Mouse (Mus musculus): ENCODE measurements around the gene Ccdc92. TPM values are rescaled to one million over a fixed set of nuclear protein-coding genes. Genes with fewer than 3 reads are reported as not detected.
A peak's percentile ranks its signal among the peaks of the same experiment; 100 is the strongest.

Gene Ccdc92
- polyA plus RNA-seq, 1 experiment = 6.9 TPM

- TF ChIP-seq CTCF (conservative IDR thresholded peaks at IDR 0.05; ENCODE audit: insufficient read depth, insufficient read length, low read depth, low read length) (no peak), POLR2A (IDR thresholded peaks at IDR 0.05; ENCODE audit: low read depth, low read length) (no peak)
- Histone ChIP-seq H3K4me1 (ENCODE audit: control insufficient read depth, insufficient read depth, low read length) (no peaks in the 10 kb centered on the region), H3K27ac (ENCODE audit: insufficient read depth, low read depth, low read length) (no peak overlapping the region), H3K27me3 (replicated peaks; ENCODE audit: control insufficient read depth, insufficient read depth, low read length) (no peaks in the 10 kb centered on the region), H3K4me3 (ENCODE audit: insufficient read depth, low read depth, low read length) (no peak overlapping the region), H3K36me3 (ENCODE audit: control insufficient read depth, insufficient read depth, low read length) (no peaks in the 10 kb centered on the region)
- 79% methylated on average over 18 of the region's 18 CpGs for WGBS
- DNase-seq = no peak
Observed at GRCm38 (mm10) chr5:124822128-124822894, 39.9 kb downstream of the Ccdc92 start.

GRCm38 (mm10) chr5:124817050-124817449, 45.2 kb downstream of the Ccdc92 start:
- Histone ChIP-seq H3K4me3 (ENCODE audit: insufficient read depth, low read depth, low read length) (no peak overlapping the region), H3K27me3 (replicated peaks; ENCODE audit: control insufficient read depth, insufficient read depth, low read length) (no peaks in the 10 kb centered on the region), H3K36me3 (ENCODE audit: control insufficient read depth, insufficient read depth, low read length) (no peaks in the 10 kb centered on the region), H3K27ac (ENCODE audit: insufficient read depth, low read depth, low read length) (no peak overlapping the region), H3K4me1 (ENCODE audit: control insufficient read depth, insufficient read depth, low read length) (no peaks in the 10 kb centered on the region)
- no peak for DNase-seq
- TF ChIP-seq POLR2A (IDR thresholded peaks at IDR 0.05; ENCODE audit: low read depth, low read length) (no peak), CTCF (conservative IDR thresholded peaks at IDR 0.05; ENCODE audit: insufficient read depth, insufficient read length, low read depth, low read length) (no peak)
- 81% methylated on average over 15 of the region's 15 CpGs for WGBS

GRCm38 (mm10) chr5:124814797-124815196, 47.4 kb downstream of the Ccdc92 start:
- WGBS = 38% methylated on average over 5 of the region's 5 CpGs
- no peak for DNase-seq
- Histone ChIP-seq H3K4me3 (ENCODE audit: insufficient read depth, low read depth, low read length) (no peak overlapping the region), H3K36me3 (ENCODE audit: control insufficient read depth, insufficient read depth, low read length) (no peaks in the 10 kb centered on the region), H3K27ac (ENCODE audit: insufficient read depth, low read depth, low read length) (no peak overlapping the region), H3K4me1 (ENCODE audit: control insufficient read depth, insufficient read depth, low read length) (no peaks in the 10 kb centered on the region), H3K27me3 (replicated peaks; ENCODE audit: control insufficient read depth, insufficient read depth, low read length) (no peaks in the 10 kb centered on the region)
- TF ChIP-seq POLR2A (IDR thresholded peaks at IDR 0.05; ENCODE audit: low read depth, low read length) = no peak
- TF ChIP-seq CTCF (conservative IDR thresholded peaks at IDR 0.05; ENCODE audit: insufficient read depth, insufficient read length, low read depth, low read length) = no peak

- TF ChIP-seq CTCF (conservative IDR thresholded peaks at IDR 0.05; ENCODE audit: insufficient read depth, insufficient read length, low read depth, low read length) = no peak
- no peak for TF ChIP-seq POLR2A (IDR thresholded peaks at IDR 0.05; ENCODE audit: low read depth, low read length)
- H3K4me3 ChIP-seq (ENCODE audit: insufficient read depth, low read depth, low read length) = no peak overlapping the region
- no peaks in the 10 kb centered on the region for H3K4me1 ChIP-seq (ENCODE audit: control insufficient read depth, insufficient read depth, low read length)
- H3K27ac ChIP-seq (ENCODE audit: insufficient read depth, low read depth, low read length) = no peak overlapping the region
- WGBS = 80% methylated on average over 12 of the region's 12 CpGs
- no peaks in the 10 kb centered on the region for H3K36me3 ChIP-seq (ENCODE audit: control insufficient read depth, insufficient read depth, low read length)
- no peaks in the 10 kb centered on the region for H3K27me3 ChIP-seq (replicated peaks; ENCODE audit: control insufficient read depth, insufficient read depth, low read length)
- no peak for DNase-seq
Observed at GRCm38 (mm10) chr5:124812466-124812865, 49.8 kb downstream of the Ccdc92 start.

DNA sequence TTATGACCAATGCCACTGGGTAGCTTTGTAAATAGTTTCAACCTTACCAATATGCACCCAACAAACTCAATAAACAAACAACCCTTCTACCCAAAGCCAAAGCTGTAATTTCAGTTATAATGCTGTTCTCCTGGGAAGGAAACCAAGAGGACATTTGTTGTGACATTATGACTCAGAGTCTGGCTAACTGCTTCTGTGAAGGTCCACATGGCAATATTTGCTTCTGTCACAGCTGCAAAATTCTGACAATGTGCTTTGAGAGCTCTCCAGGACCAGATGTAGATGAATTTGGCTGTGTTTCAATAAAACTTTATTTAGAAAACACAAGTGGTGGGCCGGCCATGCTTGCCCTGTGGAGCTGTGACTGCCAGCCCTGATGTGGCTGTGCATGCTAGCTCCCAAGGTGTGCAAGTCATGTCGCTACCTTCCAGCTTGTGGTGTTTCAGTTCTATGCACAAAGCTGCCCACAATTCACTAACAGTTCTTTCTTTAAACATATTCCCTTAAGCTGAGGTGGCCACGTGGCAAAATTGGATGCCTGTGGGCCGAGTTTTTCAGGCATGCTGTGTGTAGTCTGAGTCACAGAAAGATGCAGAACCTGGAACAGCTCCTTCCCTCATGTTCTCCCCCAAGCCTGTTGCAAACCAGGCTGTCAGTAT, 52.4 kb downstream of the Ccdc92 start:
- H3K27me3 ChIP-seq (replicated peaks; ENCODE audit: control insufficient read depth, insufficient read depth, low read length) = no peaks in the 10 kb centered on the region
- H3K4me1 ChIP-seq (ENCODE audit: control insufficient read depth, insufficient read depth, low read length) = no peaks in the 10 kb centered on the region
- 85% methylated on average over 4 of the region's 4 CpGs for WGBS
- H3K27ac ChIP-seq (ENCODE audit: insufficient read depth, low read depth, low read length) = no peak overlapping the region
- no peak for TF ChIP-seq CTCF (conservative IDR thresholded peaks at IDR 0.05; ENCODE audit: insufficient read depth, insufficient read length, low read depth, low read length)
- TF ChIP-seq POLR2A (IDR thresholded peaks at IDR 0.05; ENCODE audit: low read depth, low read length) = no peak
- DNase-seq = peak; percentile 5
- H3K36me3 ChIP-seq (ENCODE audit: control insufficient read depth, insufficient read depth, low read length) = no peaks in the 10 kb centered on the region
- H3K4me3 ChIP-seq (ENCODE audit: insufficient read depth, low read depth, low read length) = no peak overlapping the region

DNA sequence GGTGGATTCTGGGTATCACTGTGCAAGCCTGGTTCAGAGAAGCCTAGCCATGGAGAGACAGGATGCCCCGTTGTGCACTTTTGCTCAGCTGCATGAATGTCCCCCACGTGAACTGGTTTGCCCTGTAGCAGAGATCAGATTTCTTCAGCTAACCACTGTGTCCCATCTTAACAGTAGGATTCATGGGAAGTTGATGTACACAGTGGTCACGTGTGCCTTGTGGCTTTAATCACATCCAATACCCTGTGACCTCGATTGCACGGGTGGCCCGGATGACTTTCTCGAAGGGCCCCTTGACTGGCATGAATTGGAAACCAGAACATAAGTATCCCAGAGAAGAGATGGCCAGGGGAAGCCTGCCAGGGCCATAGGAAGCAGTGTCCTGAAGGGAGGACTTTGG, 70.1 kb downstream of the Ccdc92 start:
- no peak for DNase-seq
- Histone ChIP-seq H3K27ac (ENCODE audit: insufficient read depth, low read depth, low read length) (no peak overlapping the region), H3K27me3 (replicated peaks; ENCODE audit: control insufficient read depth, insufficient read depth, low read length) (no peaks in the 10 kb centered on the region), H3K4me1 (ENCODE audit: control insufficient read depth, insufficient read depth, low read length) (no peaks in the 10 kb centered on the region), H3K4me3 (ENCODE audit: insufficient read depth, low read depth, low read length) (no peak overlapping the region), H3K36me3 (ENCODE audit: control insufficient read depth, insufficient read depth, low read length) (no peaks in the 10 kb centered on the region)
- TF ChIP-seq CTCF (conservative IDR thresholded peaks at IDR 0.05; ENCODE audit: insufficient read depth, insufficient read length, low read depth, low read length) (no peak), POLR2A (IDR thresholded peaks at IDR 0.05; ENCODE audit: low read depth, low read length) (no peak)
- 58% methylated on average over 7 of the region's 7 CpGs for WGBS

GRCm38 (mm10) chr5:124785650-124786049, 76.6 kb downstream of the Ccdc92 start:
- H3K27me3 ChIP-seq (replicated peaks; ENCODE audit: control insufficient read depth, insufficient read depth, low read length) = no peaks in the 10 kb centered on the region
- no peak for DNase-seq
- no peaks in the 10 kb centered on the region for H3K36me3 ChIP-seq (ENCODE audit: control insufficient read depth, insufficient read depth, low read length)
- WGBS = 80% methylated on average over 7 of the region's 7 CpGs
- no peak overlapping the region for H3K4me3 ChIP-seq (ENCODE audit: insufficient read depth, low read depth, low read length)
- TF ChIP-seq POLR2A (IDR thresholded peaks at IDR 0.05; ENCODE audit: low read depth, low read length) = no peak
- peak; percentile 36 for TF ChIP-seq CTCF (conservative IDR thresholded peaks at IDR 0.05; ENCODE audit: insufficient read depth, insufficient read length, low read depth, low read length)
- H3K4me1 ChIP-seq (ENCODE audit: control insufficient read depth, insufficient read depth, low read length) = no peaks in the 10 kb centered on the region
- no peak overlapping the region for H3K27ac ChIP-seq (ENCODE audit: insufficient read depth, low read depth, low read length)

Other genes starting within 250 kb of the Ccdc92 start
- 37.1 and 47.2 TPM in 2 replicates for gene Atp6v0a2, start 233.8 kb downstream of the Ccdc92 start, polyA plus RNA-seq (2012; rRNA removed)
- gene Dnah10, start 137.3 kb downstream of the Ccdc92 start, polyA plus RNA-seq (2012; rRNA removed) = 0.15 and 0.25 TPM in 2 replicates
- 19.1 and 20.4 TPM in 2 replicates for gene Zfp664, start 267 bp upstream of the Ccdc92 start, polyA plus RNA-seq (2012; rRNA removed)
- gene Rflna, start 140.8 kb upstream of the Ccdc92 start, polyA plus RNA-seq (2012; rRNA removed) = 7.9 and 11.3 TPM in 2 replicates